Mouse (Mus musculus) mouse trophoblast stem cell (cell line): ENCODE data around the gene BC049352.

ENCODE experiments used
- in situ Hi-C, 2 experiments: fragments of 300-500 bp; cut with MseI, MboI; formaldehyde crosslinking; loops; 2 replicates in 1 of 2; 3 replicates in 1 of 2; pipeline ENCODE4 v1.15.1; 2025

Gene BC049352

GRCm38 (mm10) chr9:45291481-45292168 is 109.8 kb downstream of the BC049352 start:
- in situ Hi-C loops: no loop called here

GRCm38 (mm10) chr9:45294210-45295011 is 112.6 kb downstream of the BC049352 start:
- in situ Hi-C loops: no loop called here

GRCm38 (mm10) chr9:45299231-45300006 is 117.6 kb downstream of the BC049352 start:
- in situ Hi-C loops: loop anchor here (5.0 kb wide), 2 partner anchors 88 to 93 kb away; no protein-coding TSS in a partner anchor
